Comparison of ENCODE assay signal across 8 mouse cellular contexts in genomic region chr1:105991931-105992837, GRCm38 (mm10). TPM values are rescaled to one million over a fixed set of nuclear protein-coding genes. Genes with fewer than 3 reads are reported as not detected.
DNase-seq lines count a peak whose midpoint lies in the region; ATAC-seq and TF ChIP-seq lines count a peak whose summit lies in the region.

No protein-coding gene starts in this region.

- H3K4me3 ChIP-seq in heart, embryonic 14.5 days (ENCODE audit: control insufficient read depth in 1 of 2, insufficient read depth in 1 of 2, low read depth in 1 of 2, low read length in 2 of 2): peak overlapping the region; percentile 83 to 88
- H3K4me3 ChIP-seq in MEL (ENCODE audit: control insufficient read depth in 1 of 2, insufficient read depth in 1 of 2, low read depth in 2 of 2, low read length in 2 of 2): peak overlapping the region; percentile 77 to 94
- peak overlapping the region; percentile 64 for H3K4me3 ChIP-seq in forebrain, embryonic 16.5 days (replicated peaks; ENCODE audit: low read length)
- H3K4me3 ChIP-seq in liver, postnatal 0 days (ENCODE audit: low read depth, low read length): peak overlapping the region; percentile 89

- intact Hi-C loops in heart, postnatal 10 days (cut with DNase I): no loop called here

- H3K27ac ChIP-seq in heart, embryonic 14.5 days (replicated peaks in 1 of 2; ENCODE audit: control insufficient read depth in 1 of 2, insufficient read depth in 1 of 2, low read depth in 2 of 2, low read length in 2 of 2): peak overlapping the region; percentile 96 to 97; a peak in 3 of 4 replicates
- H3K27ac ChIP-seq in MEL (ENCODE audit: control insufficient read depth, low read depth, low read length): peak overlapping the region; percentile 48
- no peak overlapping the region for H3K27ac ChIP-seq in forebrain, embryonic 16.5 days (ENCODE audit: low read length)
- peak overlapping the region; percentile 99 for H3K27ac ChIP-seq in liver, postnatal 0 days (ENCODE audit: low read depth)

- no peak for ATAC-seq in heart, embryonic 14.5 days (ENCODE audit: insufficient number of reproducible peaks, insufficient read depth, low FRiP score, low read depth)
- ATAC-seq in forebrain, embryonic 16.5 days: no peak
- no peak for ATAC-seq in liver, postnatal 0 days

- TF ChIP-seq CTCF in MEL (IDR thresholded peaks at IDR 0.05 in 2 of 3, conservative IDR thresholded peaks at IDR 0.05 in 1 of 3; ENCODE audit: control insufficient read depth in 1 of 3, insufficient read depth in 1 of 3, low read depth in 2 of 3, low read length in 3 of 3, poor library complexity in 1 of 3, severe bottlenecking in 1 of 3): no peak
- TF ChIP-seq CTCF in liver, postnatal 0 days (IDR thresholded peaks at IDR 0.05; ENCODE audit: low read depth): no peak

- no peaks in the 10 kb centered on the region for H3K36me3 ChIP-seq in heart, embryonic 14.5 days (ENCODE audit: control insufficient read depth, insufficient read depth, low read length)
- peaks cover 0 to 32% of the 10 kb centered on the region in 2 experiments; a peak in 3 of 4 replicates for H3K36me3 ChIP-seq in MEL (ENCODE audit: control insufficient read depth in 1 of 2, insufficient read depth in 2 of 2, low read length in 2 of 2)
- no peaks in the 10 kb centered on the region for H3K36me3 ChIP-seq in forebrain, embryonic 16.5 days (ENCODE audit: control insufficient read depth, insufficient read depth)
- H3K36me3 ChIP-seq in liver, postnatal 0 days (replicated peaks; ENCODE audit: insufficient read depth, low read length): no peaks in the 10 kb centered on the region

- peak overlapping the region; percentile 95 for H3K4me2 ChIP-seq in heart, embryonic 14.5 days (ENCODE audit: low read length)
- peak overlapping the region; percentile 94 for H3K4me2 ChIP-seq in forebrain, embryonic 16.5 days (ENCODE audit: low read length)
- peak overlapping the region; percentile 96 for H3K4me2 ChIP-seq in liver, postnatal 0 days (ENCODE audit: low read depth, low read length)

- TF ChIP-seq RAD21 in MEL (IDR thresholded peaks at IDR 0.05; ENCODE audit: low read depth, low read length): no peak

- H3K9ac ChIP-seq in heart, embryonic 14.5 days (ENCODE audit: low read length): peak overlapping the region; percentile 93
- H3K9ac ChIP-seq in MEL (ENCODE audit: control insufficient read depth, low read depth, low read length, poor library complexity, severe bottlenecking): peak overlapping the region; percentile 75
- peak overlapping the region; percentile 75 for H3K9ac ChIP-seq in forebrain, embryonic 16.5 days (replicated peaks; ENCODE audit: low read depth, low read length)
- peak overlapping the region; percentile 89 for H3K9ac ChIP-seq in liver, postnatal 0 days (replicated peaks)

- DNase-seq in heart, postnatal 10 days: no peak
- DNase-seq in MEL (ENCODE audit: low read depth, low spot score): peak; percentile 71
- DNase-seq in liver, postnatal 0 days: peak; percentile 30
- no peak for DNase-seq in yolk sac, embryonic 10.5 days (ENCODE audit: low spot score)
- DNase-seq in cerebellum, adult 11 months: no peak
- no peak for DNase-seq in layer of hippocampus, postnatal 25 days (ENCODE audit: extremely low spot score in 1 of 2, low spot score in 1 of 2)

- TF ChIP-seq EP300 in MEL (IDR thresholded peaks at IDR 0.05; ENCODE audit: low read depth in 1 of 2, low read length in 2 of 2): no peak
- no peak for TF ChIP-seq EP300 in liver, postnatal 0 days (IDR thresholded peaks at IDR 0.05; ENCODE audit: low read depth)

- no peak for TF ChIP-seq POLR2A in MEL (IDR thresholded peaks at IDR 0.05; ENCODE audit: control insufficient read depth in 1 of 2, insufficient read depth in 1 of 2, low read depth in 1 of 2, low read length in 2 of 2, poor library complexity in 1 of 2)

- H3K4me1 ChIP-seq in heart, embryonic 14.5 days (ENCODE audit: control insufficient read depth in 2 of 2, insufficient read depth in 2 of 2, low read length in 2 of 2): peaks cover 9 to 42% of the 10 kb centered on the region in 2 experiments
- H3K4me1 ChIP-seq in MEL (ENCODE audit: control insufficient read depth in 1 of 2, insufficient read depth in 2 of 2, low read length in 2 of 2): peaks cover 10 to 24% of the 10 kb centered on the region in 2 experiments
- peaks cover 15% of the 10 kb centered on the region for H3K4me1 ChIP-seq in forebrain, embryonic 16.5 days (replicated peaks; ENCODE audit: control insufficient read depth, insufficient read depth, low read length)
- H3K4me1 ChIP-seq in liver, postnatal 0 days (ENCODE audit: insufficient read depth): peaks cover 25% of the 10 kb centered on the region

- no peaks in the 10 kb centered on the region for H3K9me3 ChIP-seq in heart, embryonic 14.5 days (ENCODE audit: control insufficient read depth, low read length)
- no peaks in the 10 kb centered on the region for H3K9me3 ChIP-seq in MEL (replicated peaks; ENCODE audit: insufficient read depth, low read length)
- no peaks in the 10 kb centered on the region for H3K9me3 ChIP-seq in forebrain, embryonic 16.5 days (ENCODE audit: control insufficient read depth, low read length)
- H3K9me3 ChIP-seq in liver, postnatal 0 days (ENCODE audit: low read length): no peaks in the 10 kb centered on the region

- H3K27me3 ChIP-seq in heart, embryonic 14.5 days (ENCODE audit: control insufficient read depth, insufficient read depth, low read length): no peaks in the 10 kb centered on the region
- H3K27me3 ChIP-seq in MEL (ENCODE audit: control insufficient read depth in 1 of 2, insufficient read depth in 2 of 2, low read length in 2 of 2): no peaks in the 10 kb centered on the region
- no peaks in the 10 kb centered on the region for H3K27me3 ChIP-seq in forebrain, embryonic 16.5 days (replicated peaks; ENCODE audit: control insufficient read depth, insufficient read depth, low read length)
- no peaks in the 10 kb centered on the region for H3K27me3 ChIP-seq in liver, postnatal 0 days (ENCODE audit: insufficient read depth, low read length)

- 30% methylated on average over 17 of the region's 17 CpGs for WGBS in heart, embryonic 14.5 days
- 18% methylated on average over 17 of the region's 17 CpGs for WGBS in forebrain, embryonic 16.5 days
- 18% methylated on average over 17 of the region's 17 CpGs for WGBS in liver, postnatal 0 days (ENCODE audit: insufficient replicate concordance)

- H3K79me2 ChIP-seq in MEL (ENCODE audit: control insufficient read depth, insufficient read depth, low read length, poor library complexity): peaks cover 46% of the 10 kb centered on the region

TF ChIP-seq in MEL, 35 proteins besides CTCF, POLR2A, EP300 and RAD21:
- TF ChIP-seq CHD1 (IDR thresholded peaks at IDR 0.05; ENCODE audit: low read depth, low read length) (peak; percentile 71; the same call in 1 of the 2 replicates), NELFE (IDR thresholded peaks at IDR 0.05; ENCODE audit: low read depth, low read length) (peak; percentile 38; the same call in 1 of the 2 replicates), POLR2AphosphoS2 (IDR thresholded peaks at IDR 0.05; ENCODE audit: low read length) (no peak), GABPA (IDR thresholded peaks at IDR 0.05; ENCODE audit: low read depth, low read length) (no peak), ETS1 (IDR thresholded peaks at IDR 0.05; ENCODE audit: low read depth, low read length) (0 out of 2 replicates have a peak, but pooled peaks have one; percentile 24), MAZ (IDR thresholded peaks at IDR 0.05; ENCODE audit: low read depth, low read length) (peak; percentile 30; the same call in 1 of the 2 replicates), ZMIZ1 (IDR thresholded peaks at IDR 0.05; ENCODE audit: low read depth, low read length) (0 out of 2 replicates have a peak, but pooled peaks have one; percentile 28), BHLHE40 (IDR thresholded peaks at IDR 0.05; ENCODE audit: borderline replicate concordance, low read depth, low read length) (no peak), TAL1 (IDR thresholded peaks at IDR 0.05; ENCODE audit: low read length) (no peak), GATA1 (IDR thresholded peaks at IDR 0.05; ENCODE audit: low read depth, low read length) (peak; percentile 39), MYB (IDR thresholded peaks at IDR 0.05; ENCODE audit: low read depth, low read length) (no peak), SIN3A (IDR thresholded peaks at IDR 0.05; ENCODE audit: low read length) (peak; percentile 51; the same call in 1 of the 2 replicates), HCFC1 (IDR thresholded peaks at IDR 0.05; ENCODE audit: low read depth, low read length) (no peak), CHD2 (IDR thresholded peaks at IDR 0.05; ENCODE audit: low read length) (no peak), MXI1 (IDR thresholded peaks at IDR 0.05; ENCODE audit: low read depth, low read length) (peak; percentile 24; the same call in 1 of the 2 replicates), MYC (IDR thresholded peaks at IDR 0.05; ENCODE audit: low read depth, low read length) (peak; percentile 73; the same call in 1 of the 2 replicates), ZC3H11A (IDR thresholded peaks at IDR 0.05; ENCODE audit: low read depth, low read length) (no peak), E2F4 (IDR thresholded peaks at IDR 0.05; ENCODE audit: borderline replicate concordance, low read depth, low read length) (no peak)
TF ChIP-seq in MEL: peak in this region for 9.

RNA-seq across cellular contexts. Expression of gene Zcchc2, which starts 2.0 kb away (rescaled TPM):
- polyA plus RNA-seq in heart, embryonic 14.5 days (2014; fragmentation: Nextera tagmentation; extraction: Ambion mirVana): 2.3 and 2.6 TPM in 2 replicates
- total RNA-seq in heart, postnatal 10 days (2021): 1 to 10 TPM; 8.8 to 9.1 TPM
- total RNA-seq in MEL (2012; rRNA removed): 10.3 and 10.5 TPM in 2 replicates
- polyA plus RNA-seq in MEL (2012; ENCODE audit: insufficient read depth in 1 of 2, insufficient read length in 2 of 2, low read depth in 1 of 2, low replicate concordance in 2 of 2, missing spikeins in 1 of 2): 10 to 100 TPM; 19.1 to 25.0 TPM
- polyA plus RNA-seq in forebrain, embryonic 16.5 days (2015; fragmentation: Nextera tagmentation; extraction: Ambion mirVana): 1.7 and 2.3 TPM in 2 replicates
- polyA plus RNA-seq in liver, postnatal 0 days (2015; fragmentation: Nextera tagmentation; extraction: Ambion mirVana): 1.4 and 1.6 TPM in 2 replicates
- total RNA-seq in layer of hippocampus, postnatal 25 days (2021): 10 to 100 TPM; 18.5 to 22.2 TPM

Comparison
In these comparisons a context has a peak if more than half of its experiments do, and no peak if none do; other contexts are left out.
1. DNase-seq: peak in MEL (single experiment) and liver, postnatal 0 days (single experiment); none in heart, postnatal 10 days (0 of 2), yolk sac, embryonic 10.5 days (single experiment), cerebellum, adult 11 months (single experiment) and layer of hippocampus, postnatal 25 days (0 of 2).
2. Peak in every context shown above with its lines, with median percentiles within 50 percentile points of each other: H3K4me2 ChIP-seq, H3K4me3 ChIP-seq and H3K9ac ChIP-seq.